Mouse (Mus musculus) A20 (cell line): ENCODE results near the gene Cyp4a10.
"Not testable (repeated sequence)": the region's sequence is repeated elsewhere in the genome, so short reads cannot be mapped to it uniquely, and the experiment has no call there.

ENCODE experiments used
- DNase-seq: peaks from one replicate; pipeline ENCODE4 v3.0.0-alpha.2; 2011; ENCODE audit warnings: low read depth, low spot score

The Cyp4a10 gene

DNA sequence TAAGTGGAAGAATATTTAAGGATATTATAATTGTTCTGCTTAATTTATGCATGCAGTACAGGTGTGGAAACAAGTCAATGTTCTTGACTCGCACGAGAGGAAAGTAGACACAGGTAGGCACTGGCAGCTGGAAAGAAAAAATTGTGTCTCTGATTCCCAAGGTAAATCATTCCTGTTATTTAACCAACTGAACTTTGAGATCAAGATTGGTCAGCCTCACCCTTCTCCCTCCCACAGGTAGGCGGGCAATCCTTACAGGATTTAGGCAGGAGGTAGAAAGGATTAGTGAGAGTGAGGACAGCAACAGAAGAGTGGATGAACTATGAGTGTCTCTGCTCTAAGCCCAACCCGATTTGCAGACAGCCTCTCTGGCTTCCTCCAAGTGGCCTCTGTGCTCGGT lies at the start of gene Cyp4a10:
Gene Cyp4a10, plus strand, starts transcription at position 265 of the 400 bp plus-strand sequence.
- DNase-seq = not testable (repeated sequence)

GRCm38 (mm10) chr4:115473585-115473984 lies 44.5 kb upstream of the Cyp4a10 start:
- not testable (repeated sequence) for DNase-seq

DNA sequence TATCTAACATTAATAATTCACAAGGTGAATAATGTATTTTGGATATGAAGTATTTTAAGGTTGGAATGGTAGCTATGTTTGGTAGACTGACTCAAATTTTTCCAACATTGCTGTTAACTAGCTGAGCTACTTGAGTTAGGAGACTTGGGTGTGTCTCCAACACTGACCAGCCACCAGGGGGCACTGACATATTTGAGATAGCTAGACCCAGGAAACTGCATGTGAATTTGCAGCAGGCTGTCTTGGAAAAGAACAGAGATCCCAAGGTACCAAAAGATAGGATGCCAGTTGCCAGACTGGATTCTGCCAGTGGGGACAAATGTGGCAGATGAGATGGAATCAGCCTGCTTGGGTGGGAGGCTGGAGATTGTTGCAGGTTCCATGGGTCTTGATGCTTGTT lies 42.0 kb upstream of the Cyp4a10 start:
- DNase-seq = not testable (repeated sequence)

DNA sequence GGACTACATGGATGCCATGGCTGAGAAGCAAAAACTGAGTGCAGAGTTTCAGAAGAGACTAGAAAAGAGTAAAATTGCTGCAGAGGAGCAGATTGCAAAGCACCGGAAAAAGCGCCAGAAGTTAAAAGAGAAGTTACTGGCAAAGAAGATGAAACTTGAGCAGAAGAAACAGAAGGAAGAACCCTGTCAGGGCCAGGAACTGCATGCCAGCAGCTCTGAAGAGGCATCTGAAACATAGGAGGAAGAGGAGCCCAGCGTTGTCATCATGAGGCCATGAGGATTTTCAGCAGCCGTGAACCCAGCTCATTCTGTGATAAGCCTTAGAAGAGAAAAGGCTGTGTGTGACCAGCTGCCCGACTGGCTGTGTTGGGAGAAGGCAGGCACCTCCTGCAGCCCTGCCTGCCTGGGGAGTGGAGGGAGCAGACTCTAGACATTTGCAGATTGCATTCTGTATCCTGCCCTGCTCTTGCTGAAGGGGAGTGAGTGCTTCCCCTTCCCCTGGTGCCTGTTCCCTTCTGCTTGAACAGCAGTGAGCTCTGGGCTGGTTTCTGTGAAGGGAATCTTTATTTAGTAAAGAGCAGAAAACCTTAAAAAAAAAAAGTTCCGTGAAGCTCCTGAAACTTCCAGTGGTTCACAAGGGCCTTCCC lies 36.9 kb upstream of the Cyp4a10 start:
- DNase-seq = no peak

- no peak for DNase-seq
Observed at GRCm38 (mm10) chr4:115496001-115496400, 22.1 kb upstream of the Cyp4a10 start, which contains the start of gene Cyp4a14. Cyp4a14 (minus strand) TSS chr4:115496142.

DNA sequence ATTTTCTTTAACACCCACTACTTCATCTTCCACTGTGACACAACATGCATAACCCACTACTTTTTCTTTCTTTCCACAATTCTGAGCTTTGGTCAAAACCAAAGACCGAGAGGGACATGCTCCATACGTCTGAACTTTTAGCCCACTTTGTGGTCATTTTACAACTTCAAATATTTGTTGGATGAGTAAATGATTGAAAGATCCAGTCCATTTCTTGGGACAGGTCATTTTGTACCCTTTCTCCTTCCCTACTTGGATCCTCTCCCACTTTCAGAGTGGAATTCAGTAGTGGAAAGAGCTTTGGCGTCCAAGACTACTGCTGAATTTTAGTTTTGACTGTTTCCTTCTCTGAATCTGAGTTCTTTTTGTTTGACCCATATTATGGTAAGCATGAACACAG lies 20.6 kb upstream of the Cyp4a10 start:
- DNase-seq = no peak

- not testable (repeated sequence) for DNase-seq
Observed at GRCm38 (mm10) chr4:115513964-115514363, 4.1 kb upstream of the Cyp4a10 start.

- no peak for DNase-seq
Observed at GRCm38 (mm10) chr4:115519444-115519843, 1.4 kb downstream of the Cyp4a10 start.

DNA sequence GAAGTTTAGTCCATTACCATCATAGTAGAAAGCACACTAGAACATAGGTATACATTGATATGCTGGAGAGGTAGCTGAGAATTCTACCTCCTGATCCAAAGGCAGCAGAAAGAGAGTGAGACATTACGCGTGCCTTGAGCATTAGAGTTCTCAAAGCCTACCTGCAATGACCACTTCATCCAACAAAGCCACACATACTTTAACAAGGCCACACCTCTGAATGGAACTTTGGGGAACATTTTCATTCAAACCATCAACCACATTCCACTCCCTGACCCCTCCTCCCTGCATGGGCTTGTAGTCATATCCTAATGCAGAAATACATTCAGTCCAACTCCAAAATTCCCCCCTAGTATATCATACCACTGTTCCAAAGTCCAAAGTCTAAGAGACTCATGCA lies 3.7 kb downstream of the Cyp4a10 start:
- DNase-seq = no peak

GRCm38 (mm10) chr4:115545101-115545500 lies 27.0 kb downstream of the Cyp4a10 start:
- no peak for DNase-seq

- no peak for DNase-seq
Observed at GRCm38 (mm10) chr4:115546141-115546828, 28.2 kb downstream of the Cyp4a10 start.

GRCm38 (mm10) chr4:115552726-115553125 lies 34.7 kb downstream of the Cyp4a10 start:
- DNase-seq = no peak

DNA sequence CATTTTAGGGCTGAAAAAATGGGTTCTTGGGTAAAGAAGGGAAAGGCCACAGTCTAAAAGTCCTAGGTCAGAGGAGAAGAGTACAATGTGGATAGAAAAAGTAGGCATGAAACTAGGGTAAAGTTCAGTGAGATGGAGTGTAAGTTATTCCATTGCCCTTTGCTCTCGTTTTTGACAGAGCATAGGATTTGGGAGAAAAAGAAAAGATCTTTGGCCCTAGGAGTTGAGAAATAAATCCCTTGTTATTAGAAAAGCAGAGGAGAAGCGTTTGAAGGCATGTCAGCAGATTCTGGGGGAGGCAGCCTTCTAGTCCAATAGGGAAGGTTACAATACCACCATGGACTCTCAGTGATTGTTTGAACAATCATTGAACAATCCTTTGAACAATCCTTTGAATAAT lies 37.4 kb downstream of the Cyp4a10 start:
- DNase-seq = no peak

GRCm38 (mm10) chr4:115557861-115558561 lies 39.9 kb downstream of the Cyp4a10 start:
- no peak for DNase-seq

- not testable (repeated sequence) for DNase-seq
Observed at GRCm38 (mm10) chr4:115561236-115561635, 43.2 kb downstream of the Cyp4a10 start.

- DNase-seq = no peak
Observed at GRCm38 (mm10) chr4:115563401-115563800, 45.3 kb downstream of the Cyp4a10 start, which contains the start of gene Cyp4a31. Cyp4a31 (plus strand) TSS chr4:115563649.

GRCm38 (mm10) chr4:115564469-115565225 lies 46.6 kb downstream of the Cyp4a10 start:
- not testable (repeated sequence) for DNase-seq

- no peak for DNase-seq
Observed at GRCm38 (mm10) chr4:115575255-115575654, 57.2 kb downstream of the Cyp4a10 start.

- DNase-seq = no peak
Observed at GRCm38 (mm10) chr4:115575776-115576175, 57.7 kb downstream of the Cyp4a10 start.

DNA sequence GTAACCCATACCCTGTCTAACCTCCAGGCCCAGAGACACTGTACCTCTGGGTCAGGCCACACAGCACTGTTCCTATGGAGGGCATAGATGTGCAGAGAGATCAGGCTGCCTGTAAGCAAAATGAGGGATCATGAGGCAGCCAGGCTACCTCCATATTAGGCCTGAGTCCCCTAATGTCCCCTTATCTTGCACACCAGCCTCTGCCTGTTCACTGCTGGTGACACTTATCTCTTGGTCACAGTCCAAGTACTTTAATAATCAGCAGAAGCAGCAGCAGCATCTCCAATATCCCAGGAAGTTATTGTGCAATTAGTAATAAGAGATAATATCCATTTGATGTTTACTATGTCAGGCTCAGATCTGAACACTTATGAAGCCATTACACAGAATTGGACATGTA lies 65.0 kb downstream of the Cyp4a10 start:
- DNase-seq = no peak
